Mouse (Mus musculus) T-helper 17 cell (primary cell): ENCODE results near the gene Olfr20.
"Not testable (repeated sequence)": the region's sequence is repeated elsewhere in the genome, so short reads cannot be mapped to it uniquely, and the experiment has no call there.

Experiments
- in situ Hi-C, 2 experiments: fragments of 300-600 bp; cut with MboI, MseI; formaldehyde crosslinking; loops; 1 replicate in 1 of 2; 2 replicates in 1 of 2; pipeline ENCODE4 v1.15.1; 2025; ENCODE audit warnings: high pct_unique_total_duplicates in 2 of 2

The Olfr20 gene

DNA sequence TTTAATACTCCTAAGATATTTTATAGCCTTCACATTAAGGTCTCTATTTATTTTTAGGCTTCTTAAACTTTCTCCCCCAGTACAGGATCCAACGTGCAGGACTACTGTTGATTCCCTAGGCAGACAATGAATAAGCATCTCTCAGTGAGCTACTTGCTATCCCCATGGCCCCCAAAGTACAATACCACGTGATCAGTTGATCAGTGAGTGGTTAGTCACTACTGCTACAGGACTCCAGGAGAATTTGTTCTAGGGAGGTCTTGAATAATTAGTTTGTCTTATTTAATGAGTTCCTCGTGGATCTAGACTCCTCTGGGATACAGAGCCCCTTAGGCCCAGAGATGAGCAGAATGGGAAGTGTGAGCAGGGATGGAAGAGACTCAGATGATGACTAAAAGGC lies at the start of gene Olfr20:
TSS of gene Olfr20 (plus strand) at position 301 of the 400 bp plus-strand sequence.
- in situ Hi-C loops: no loop called here

DNA sequence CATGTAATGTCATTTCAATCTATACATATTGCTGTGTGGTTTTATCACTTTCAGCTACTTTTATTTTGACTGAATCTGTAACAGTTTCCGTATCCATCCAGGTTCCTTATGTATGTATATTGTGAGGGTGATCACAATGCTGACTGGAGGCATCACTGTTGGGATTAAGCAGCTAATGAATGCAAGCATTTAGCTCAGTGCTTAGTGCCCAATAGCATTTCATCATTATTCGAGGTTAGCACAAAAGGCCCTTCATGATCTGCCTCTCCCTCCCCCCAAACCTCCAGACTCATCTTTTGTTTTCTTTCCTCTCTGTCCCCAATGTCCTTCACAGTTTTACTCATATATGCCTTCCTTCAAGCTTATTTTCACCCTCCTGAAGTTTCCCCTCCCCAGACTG lies 47.5 kb upstream of the Olfr20 start:
- in situ Hi-C loops: no loop called here

DNA sequence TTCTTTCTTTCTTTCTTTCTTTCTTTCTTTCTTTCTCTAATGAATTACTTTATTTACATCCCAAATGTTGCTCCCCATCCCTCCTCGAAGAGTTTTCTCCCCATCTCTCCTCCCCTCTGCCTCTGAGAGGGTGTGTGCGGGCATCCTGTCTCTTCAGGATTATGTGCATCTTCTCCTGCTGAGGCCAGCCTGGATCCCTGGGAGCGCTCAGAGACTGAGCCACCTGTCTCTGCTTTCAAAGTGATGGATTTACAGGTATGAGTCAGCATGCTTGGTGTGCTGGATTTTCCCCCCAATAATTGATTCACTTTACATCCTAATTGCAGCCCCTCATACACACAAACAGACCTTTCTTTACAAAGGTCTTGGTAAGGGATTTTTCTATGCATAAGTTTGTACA lies 34.6 kb upstream of the Olfr20 start:
- in situ Hi-C loops: no loop called here

DNA sequence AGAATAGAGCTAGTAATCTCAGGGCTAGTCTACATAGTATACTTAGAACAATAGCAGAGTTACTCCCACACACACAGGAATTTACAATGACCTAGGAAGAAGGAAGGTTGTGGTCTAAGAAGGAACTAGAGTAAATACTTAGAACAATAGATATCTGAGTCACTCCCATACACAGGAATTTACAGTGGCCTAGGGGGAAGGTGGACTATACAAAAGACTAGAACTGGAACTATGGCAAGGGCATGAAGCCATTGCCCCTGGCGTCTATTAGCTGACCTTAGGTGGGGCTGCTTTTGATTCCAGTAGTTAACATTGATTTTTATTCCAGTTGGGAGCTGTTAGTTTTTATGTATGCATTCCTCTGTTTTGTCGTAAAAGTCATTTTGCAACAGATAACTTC lies 32.0 kb upstream of the Olfr20 start:
- in situ Hi-C loops: not testable (repeated sequence)

DNA sequence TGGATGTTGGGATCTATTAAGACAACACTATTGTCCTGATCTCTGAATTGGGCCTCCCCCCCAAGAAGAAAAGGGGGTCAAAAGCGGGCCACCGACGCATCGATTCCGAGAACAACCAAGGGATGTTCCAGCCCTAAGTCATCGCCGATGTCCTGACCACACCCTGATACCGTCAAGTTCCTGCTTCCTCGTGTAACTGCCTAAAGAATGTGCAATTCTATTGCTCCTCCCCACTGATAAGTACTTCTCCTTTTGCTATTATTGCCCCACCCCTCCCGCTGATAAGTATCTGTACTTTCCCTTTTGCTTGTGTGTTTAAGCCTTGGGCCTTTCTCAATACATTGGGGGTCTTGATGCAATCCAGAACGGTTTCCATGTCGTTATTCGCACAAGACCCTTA lies 29.5 kb upstream of the Olfr20 start:
- in situ Hi-C loops: not testable (repeated sequence)

DNA sequence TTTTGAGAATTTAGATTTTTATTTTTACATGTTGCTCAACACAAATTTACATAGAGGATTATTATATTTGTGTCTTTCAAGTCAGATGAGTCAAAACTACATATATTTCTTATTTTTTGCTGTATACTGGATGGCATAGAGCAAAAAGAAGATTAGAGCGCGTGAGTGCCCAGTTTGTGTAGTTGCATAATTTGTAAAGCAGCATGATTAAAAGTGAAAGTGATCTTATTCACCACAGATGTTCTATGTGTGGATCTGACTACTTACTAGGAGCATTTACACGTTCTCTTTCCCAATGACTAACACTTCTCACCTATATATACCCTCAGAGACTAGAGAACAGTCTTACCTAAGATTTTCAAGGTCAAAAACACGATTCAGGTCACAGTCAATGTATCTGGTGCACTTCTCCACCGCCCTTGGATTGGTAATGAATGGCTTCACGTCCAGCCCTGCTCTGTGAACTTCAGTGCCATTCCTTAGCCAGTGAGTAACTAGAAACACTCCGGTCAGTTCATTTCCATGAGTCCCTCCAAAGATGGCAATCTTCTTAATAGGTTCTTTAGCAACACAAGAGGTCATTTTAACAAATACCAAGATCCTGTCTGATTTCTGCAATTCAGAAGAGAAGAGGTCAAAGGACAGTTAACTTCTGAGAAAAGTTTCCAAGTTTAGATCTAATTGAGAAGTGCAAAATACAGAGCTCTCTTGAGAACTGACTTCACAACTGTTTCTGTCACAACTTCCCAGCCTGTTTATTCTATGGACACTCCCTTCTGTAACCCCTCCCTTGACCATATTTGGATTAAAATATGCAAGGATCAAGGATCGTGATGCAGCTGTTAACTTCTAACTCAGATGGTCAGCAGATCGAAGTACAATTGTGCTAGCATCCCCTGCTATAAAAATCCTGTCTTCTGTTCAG lies 26.4 kb upstream of the Olfr20 start:
- in situ Hi-C loops: no loop called here

DNA sequence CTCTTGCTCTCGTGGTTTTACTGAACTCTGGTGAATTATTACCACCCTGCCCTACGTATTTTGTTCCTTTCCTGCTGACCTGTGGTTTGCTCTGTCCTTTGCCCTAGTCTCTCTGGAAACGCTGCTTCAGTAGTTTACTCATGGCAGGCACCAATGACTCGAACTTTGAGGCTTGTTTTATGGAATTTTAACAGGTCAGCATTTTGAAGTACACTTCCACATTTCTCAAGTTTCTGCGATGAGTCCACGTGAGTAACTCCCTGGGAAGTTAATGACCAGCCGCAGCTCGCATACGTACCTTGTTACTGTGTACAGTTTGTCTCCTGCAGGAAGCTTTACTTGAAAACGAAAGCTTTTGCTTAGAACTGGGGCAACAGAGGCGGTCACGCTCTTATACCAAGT lies 24.1 kb upstream of the Olfr20 start:
- in situ Hi-C loops: no loop called here

DNA sequence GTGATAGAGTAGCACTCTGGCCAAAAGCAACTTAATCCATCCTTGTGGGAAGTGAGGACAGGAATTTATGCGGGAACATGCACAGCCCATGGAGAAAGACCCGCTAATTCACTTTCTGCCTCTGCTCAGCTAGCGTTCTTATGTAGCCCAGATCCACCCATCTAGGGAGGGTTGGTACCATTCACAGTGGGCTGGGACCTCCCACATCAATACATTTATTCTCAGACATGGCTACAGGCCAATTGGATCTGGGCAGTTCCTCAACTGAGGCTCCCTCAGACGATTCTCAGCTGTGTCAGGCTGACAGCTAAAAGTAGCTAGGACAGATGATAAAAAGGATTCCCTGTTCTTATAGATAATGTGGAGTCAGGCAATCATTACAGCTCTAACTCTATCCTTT lies 23.2 kb upstream of the Olfr20 start:
- in situ Hi-C loops: no loop called here

DNA sequence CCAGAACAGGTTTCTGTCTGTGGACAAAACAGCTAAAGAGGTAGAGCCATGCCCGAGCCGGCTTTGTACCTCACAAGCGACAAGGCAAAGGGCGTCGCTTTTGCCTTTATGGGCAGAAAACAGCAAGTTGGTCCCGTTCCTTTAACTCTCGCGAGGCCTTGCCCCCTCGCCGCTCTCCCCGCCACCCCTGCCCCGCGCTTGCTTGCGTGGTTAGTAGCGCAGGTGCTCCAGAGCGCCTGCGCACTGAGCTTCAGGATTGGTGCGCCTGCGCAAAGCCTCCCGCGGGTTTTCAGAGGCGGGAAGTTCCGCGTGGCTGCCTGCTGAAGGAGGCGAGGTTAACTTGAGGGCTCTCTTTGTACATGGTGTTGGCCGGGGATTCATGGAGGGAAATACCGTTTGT lies 21.1 kb upstream of the Olfr20 start, which contains the start of the genes Aspa, Gm49340 and Spata22:
TSS of gene Aspa (minus strand) at position 155 of the 400 bp plus-strand sequence.
TSS of gene Gm49340 (plus strand) at position 300 of the 400 bp plus-strand sequence.
TSS of gene Spata22 (plus strand) at position 300 of the 400 bp plus-strand sequence.
- in situ Hi-C loops: no loop called here

DNA sequence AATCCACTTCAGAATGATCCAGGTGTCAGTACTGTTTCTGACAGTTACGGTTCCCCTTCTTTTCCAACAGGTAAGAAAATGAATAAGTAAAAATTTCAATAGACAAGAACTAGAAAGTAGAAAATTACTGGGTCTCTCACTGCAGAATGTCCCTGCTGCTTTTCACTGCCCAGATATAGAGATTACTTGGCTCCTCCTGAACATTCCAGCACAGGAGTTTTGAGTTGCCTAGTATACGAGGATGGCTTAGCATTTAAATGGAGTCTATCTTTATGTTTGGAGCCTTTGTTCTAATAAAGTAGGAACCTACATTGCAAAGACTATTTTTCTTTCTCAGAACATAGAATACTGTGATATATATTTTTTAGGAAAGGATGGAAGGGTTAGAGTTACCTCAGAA lies 17.2 kb upstream of the Olfr20 start:
- in situ Hi-C loops: no loop called here

DNA sequence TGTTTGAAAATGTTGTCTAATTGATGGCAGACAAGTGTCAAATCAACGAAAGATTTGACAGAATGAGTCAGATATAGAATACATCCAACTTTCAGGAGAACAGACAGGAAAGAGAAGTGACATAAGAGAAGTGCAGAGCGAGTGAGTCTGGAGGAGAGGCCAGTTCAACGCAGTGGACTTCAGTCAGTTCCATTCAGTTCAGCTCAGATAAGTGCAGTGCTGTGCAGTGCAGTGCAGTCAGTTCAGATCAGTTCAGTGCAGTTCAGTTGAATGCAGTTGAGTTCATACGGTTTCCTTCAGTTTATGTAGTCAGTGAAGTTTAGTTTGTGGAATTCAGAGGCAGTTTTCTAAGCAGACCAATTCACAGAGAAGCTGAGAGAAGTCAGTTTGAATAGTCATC lies 13.7 kb upstream of the Olfr20 start:
- in situ Hi-C loops: no loop called here

DNA sequence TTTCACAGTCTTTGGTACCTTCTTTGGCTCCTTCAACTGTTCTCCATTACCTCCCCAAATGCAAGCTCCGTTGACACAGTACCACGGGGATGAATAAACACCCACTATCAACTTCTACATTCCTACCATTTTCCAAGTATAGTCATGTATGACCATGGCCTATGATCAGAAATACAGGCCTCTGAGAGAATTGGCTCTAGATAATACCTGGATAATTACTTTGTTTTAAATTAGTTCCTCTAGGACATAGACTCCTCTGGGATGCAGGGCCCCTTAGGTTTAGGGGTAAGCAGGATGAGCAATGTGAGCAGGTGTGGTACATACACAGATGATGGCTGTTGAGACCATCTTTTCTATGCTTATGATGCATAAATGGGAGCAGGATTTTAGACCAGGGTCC lies 20.4 kb downstream of the Olfr20 start, which contains the start of gene Olfr376:
TSS of gene Olfr376 (plus strand) at position 301 of the 400 bp plus-strand sequence.
- in situ Hi-C loops: no loop called here

DNA sequence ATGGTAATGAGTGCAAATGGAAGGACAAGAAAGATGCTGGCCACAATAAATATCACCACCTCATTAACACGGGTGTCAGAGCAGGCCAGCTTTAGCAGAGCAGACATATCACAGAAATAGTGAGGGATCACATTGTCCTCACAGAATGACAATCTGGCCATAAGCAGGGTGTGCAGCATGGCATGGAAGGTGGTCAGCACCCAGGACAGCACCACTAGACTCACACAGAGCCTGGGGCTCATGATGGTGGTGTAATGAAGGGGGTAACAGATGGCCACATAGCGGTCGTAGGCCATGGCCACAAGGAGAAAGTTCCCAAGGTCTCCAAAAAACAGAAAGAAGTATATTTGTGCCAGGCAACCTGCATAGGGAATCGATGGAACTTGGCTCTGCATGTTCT lies 44.8 kb downstream of the Olfr20 start:
- in situ Hi-C loops: no loop called here

DNA sequence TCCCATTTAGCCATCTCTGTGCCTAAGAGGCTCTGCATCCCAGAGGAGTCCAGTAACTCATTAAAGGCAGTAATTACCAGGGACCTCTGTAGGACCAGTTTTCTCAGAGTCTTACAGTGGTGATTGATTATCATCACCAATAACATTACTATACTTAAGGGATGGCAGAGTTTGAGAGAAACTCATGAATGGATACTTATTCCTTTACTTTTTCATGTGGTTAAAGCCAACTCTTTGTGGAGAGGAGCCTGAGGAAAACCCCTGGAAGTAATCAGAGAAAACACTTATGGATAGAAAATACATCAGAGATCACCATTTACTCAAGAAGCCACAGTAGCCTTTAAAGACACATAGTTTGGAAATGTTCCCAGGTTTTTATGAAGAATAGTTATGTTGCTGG lies 48.9 kb downstream of the Olfr20 start, which contains the start of gene Olfr1:
TSS of gene Olfr1 (minus strand) at position 101 of the 400 bp plus-strand sequence.
- in situ Hi-C loops: no loop called here
